Mouse (Mus musculus): ENCODE measurements at regions not wholly inside any gene's neighbourhood (a gene's known extent, or its start where the extent isn't known, plus 50 kb on each side); places are given as distances from the start of the nearest gene placed in this dataset.
A peak's percentile ranks its signal among the peaks of the same experiment; 100 is the strongest.

- no peak for ATAC-seq
- Histone ChIP-seq H3K4me1 (ENCODE audit: insufficient read depth, low read depth, low read length) (no peaks in the 10 kb centered on the region), H3K4me3 (ENCODE audit: low read depth, low read length) (no peak overlapping the region), H3K4me2 (replicated peaks; ENCODE audit: low read depth, low read length) (no peak overlapping the region), H3K36me3 (ENCODE audit: insufficient read depth, low read length) (no peaks in the 10 kb centered on the region), H3K27me3 (replicated peaks; ENCODE audit: insufficient read depth, low read length) (no peaks in the 10 kb centered on the region), H3K9me3 (ENCODE audit: low read length) (no peaks in the 10 kb centered on the region), H3K27ac (ENCODE audit: low read length) (no peak overlapping the region), H3K9ac (replicated peaks; ENCODE audit: low read depth) (no peak overlapping the region)
- TF ChIP-seq EP300 (IDR thresholded peaks at IDR 0.05): no peak
- no peak for TF ChIP-seq CTCF (IDR thresholded peaks at IDR 0.05)
- DNase-seq (ENCODE audit: low spot score): no peak
- WGBS: 86% methylated on average over 1 of the region's 1 CpGs
Measured at GRCm38 (mm10) chr3:23214427-23214826, 1138.0 kb downstream of the Tbl1xr1 start.

GRCm38 (mm10) chr3:23216754-23217153, 1140.3 kb downstream of the Tbl1xr1 start:
- H3K4me1 ChIP-seq (ENCODE audit: insufficient read depth, low read depth, low read length): no peaks in the 10 kb centered on the region
- H3K4me3 ChIP-seq (ENCODE audit: low read depth, low read length): no peak overlapping the region
- DNase-seq (ENCODE audit: low spot score) (no peak), ATAC-seq (no peak)
- TF ChIP-seq CTCF (IDR thresholded peaks at IDR 0.05) (no peak), EP300 (IDR thresholded peaks at IDR 0.05) (no peak)
- 57% methylated on average over 1 of the region's 1 CpGs for WGBS
- no peaks in the 10 kb centered on the region for H3K36me3 ChIP-seq (ENCODE audit: insufficient read depth, low read length)
- no peak overlapping the region for H3K27ac ChIP-seq (ENCODE audit: low read length)
- H3K4me2 ChIP-seq (replicated peaks; ENCODE audit: low read depth, low read length): no peak overlapping the region
- H3K9me3 ChIP-seq (ENCODE audit: low read length): no peaks in the 10 kb centered on the region
- no peak overlapping the region for H3K9ac ChIP-seq (replicated peaks; ENCODE audit: low read depth)
- no peaks in the 10 kb centered on the region for H3K27me3 ChIP-seq (replicated peaks; ENCODE audit: insufficient read depth, low read length)

GRCm38 (mm10) chr3:23248291-23248690, 1171.8 kb downstream of the Tbl1xr1 start:
- no peak for ATAC-seq
- WGBS: 79% methylated on average over 2 of the region's 2 CpGs

DNA sequence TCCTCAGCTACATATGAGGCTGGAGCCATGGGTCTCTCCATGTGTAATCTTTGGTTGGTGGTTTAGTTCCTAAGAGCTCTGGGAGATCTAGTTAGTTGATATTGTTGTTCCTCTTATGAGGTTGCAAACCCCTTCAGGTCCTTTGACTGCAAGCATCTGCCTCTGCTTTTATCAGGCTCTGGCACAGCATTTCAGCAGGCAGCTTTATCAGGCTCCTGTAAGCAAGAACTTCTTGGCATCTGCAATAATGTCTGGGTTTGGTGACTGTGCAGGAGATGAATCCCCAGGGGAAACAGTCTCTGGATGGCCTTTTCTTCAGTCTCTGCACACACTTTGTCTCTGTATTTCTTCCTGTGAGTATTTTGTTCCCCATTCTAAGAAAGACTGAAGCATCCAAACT, 1175.7 kb downstream of the Tbl1xr1 start:
- no peak for TF ChIP-seq CTCF (IDR thresholded peaks at IDR 0.05)
- Histone ChIP-seq H3K4me3 (ENCODE audit: low read depth, low read length) (no peak overlapping the region), H3K4me1 (ENCODE audit: insufficient read depth, low read depth, low read length) (no peaks in the 10 kb centered on the region), H3K27ac (ENCODE audit: low read length) (no peak overlapping the region), H3K27me3 (replicated peaks; ENCODE audit: insufficient read depth, low read length) (no peaks in the 10 kb centered on the region), H3K36me3 (ENCODE audit: insufficient read depth, low read length) (no peaks in the 10 kb centered on the region), H3K9me3 (ENCODE audit: low read length) (no peaks in the 10 kb centered on the region), H3K9ac (replicated peaks; ENCODE audit: low read depth) (no peak overlapping the region), H3K4me2 (replicated peaks; ENCODE audit: low read depth, low read length) (no peak overlapping the region)
- DNase-seq (ENCODE audit: low spot score): no peak
- ATAC-seq: no peak

More at GRCm38 (mm10) chr3:23248291-23248690, 1171.8 kb downstream of the Tbl1xr1 start:
- no peaks in the 10 kb centered on the region for H3K36me3 ChIP-seq (ENCODE audit: insufficient read depth, low read length)
- H3K4me1 ChIP-seq (ENCODE audit: insufficient read depth, low read depth, low read length): no peaks in the 10 kb centered on the region
- H3K27ac ChIP-seq (ENCODE audit: low read length): no peak overlapping the region
- no peaks in the 10 kb centered on the region for H3K9me3 ChIP-seq (ENCODE audit: low read length)
- TF ChIP-seq CTCF (IDR thresholded peaks at IDR 0.05) (no peak), EP300 (IDR thresholded peaks at IDR 0.05) (no peak)
- H3K27me3 ChIP-seq (replicated peaks; ENCODE audit: insufficient read depth, low read length): no peaks in the 10 kb centered on the region
- DNase-seq (ENCODE audit: low spot score): no peak
- H3K4me2 ChIP-seq (replicated peaks; ENCODE audit: low read depth, low read length): no peak overlapping the region
- no peak overlapping the region for H3K4me3 ChIP-seq (ENCODE audit: low read depth, low read length)
- no peak overlapping the region for H3K9ac ChIP-seq (replicated peaks; ENCODE audit: low read depth)

GRCm38 (mm10) chr3:23298818-23299217, 1222.4 kb downstream of the Tbl1xr1 start:
- WGBS: 84% methylated on average over 7 of the region's 7 CpGs
- DNase-seq (ENCODE audit: low spot score) (no peak), ATAC-seq (no peak)
- Histone ChIP-seq H3K4me3 (ENCODE audit: low read depth, low read length) (no peak overlapping the region), H3K9ac (replicated peaks; ENCODE audit: low read depth) (no peak overlapping the region), H3K27ac (ENCODE audit: low read length) (no peak overlapping the region), H3K9me3 (ENCODE audit: low read length) (no peaks in the 10 kb centered on the region), H3K27me3 (replicated peaks; ENCODE audit: insufficient read depth, low read length) (no peaks in the 10 kb centered on the region), H3K4me1 (ENCODE audit: insufficient read depth, low read depth, low read length) (no peaks in the 10 kb centered on the region), H3K4me2 (replicated peaks; ENCODE audit: low read depth, low read length) (no peak overlapping the region), H3K36me3 (ENCODE audit: insufficient read depth, low read length) (no peaks in the 10 kb centered on the region)
- TF ChIP-seq EP300 (IDR thresholded peaks at IDR 0.05) (no peak), CTCF (IDR thresholded peaks at IDR 0.05) (no peak)

DNA sequence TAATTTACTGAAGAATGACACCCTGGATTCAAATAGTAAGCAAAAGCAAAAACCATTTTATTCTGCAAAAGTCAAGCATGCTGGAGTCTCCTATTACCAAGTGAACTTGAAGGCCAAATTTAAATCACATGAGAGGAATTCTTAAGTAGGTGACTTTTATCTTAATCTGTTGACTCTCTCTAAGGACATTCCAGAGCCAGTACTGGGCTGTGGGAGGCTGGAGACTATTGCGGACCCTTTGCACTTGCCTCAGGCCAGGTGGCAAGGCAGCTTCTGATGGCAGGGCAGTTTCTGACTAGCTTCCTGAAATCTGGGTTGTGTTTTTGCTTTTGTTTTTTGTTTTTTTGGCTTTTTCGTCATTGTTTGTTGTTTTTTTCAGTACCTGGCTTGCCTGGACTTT, 1257.8 kb downstream of the Tbl1xr1 start:
- Histone ChIP-seq H3K9ac (replicated peaks; ENCODE audit: low read depth) (no peak overlapping the region), H3K4me2 (replicated peaks; ENCODE audit: low read depth, low read length) (no peak overlapping the region), H3K4me1 (ENCODE audit: insufficient read depth, low read depth, low read length) (no peaks in the 10 kb centered on the region), H3K4me3 (ENCODE audit: low read depth, low read length) (no peak overlapping the region), H3K27me3 (replicated peaks; ENCODE audit: insufficient read depth, low read length) (no peaks in the 10 kb centered on the region), H3K36me3 (ENCODE audit: insufficient read depth, low read length) (no peaks in the 10 kb centered on the region), H3K27ac (ENCODE audit: low read length) (no peak overlapping the region), H3K9me3 (ENCODE audit: low read length) (no peaks in the 10 kb centered on the region)
- TF ChIP-seq EP300 (IDR thresholded peaks at IDR 0.05): no peak
- no peak for TF ChIP-seq CTCF (IDR thresholded peaks at IDR 0.05)
- ATAC-seq (no peak), DNase-seq (ENCODE audit: low spot score) (peak; percentile 13)
- WGBS: 51% methylated on average over 2 of the region's 2 CpGs

DNA sequence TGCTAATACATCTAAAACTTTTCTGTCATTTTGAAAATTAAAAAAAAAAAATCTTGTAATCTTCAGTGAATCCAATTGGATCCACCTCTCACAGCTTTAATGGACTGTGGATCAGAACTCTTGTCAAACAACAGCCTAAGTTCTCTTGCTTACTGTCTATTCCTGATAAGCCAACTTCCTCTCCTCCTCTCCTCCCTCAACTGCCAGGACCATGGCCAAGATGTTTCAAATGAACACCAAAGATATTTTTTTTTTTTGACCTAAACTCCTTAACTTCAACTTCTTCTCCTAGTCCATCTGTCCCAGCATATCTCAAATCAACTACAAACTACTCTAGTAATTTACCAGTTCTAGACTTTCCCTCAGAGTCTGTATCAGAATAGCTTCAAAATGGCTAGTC, 1258.5 kb downstream of the Tbl1xr1 start:
- DNase-seq (ENCODE audit: low spot score) (no peak), ATAC-seq (no peak)
- H3K36me3 ChIP-seq (ENCODE audit: insufficient read depth, low read length): no peaks in the 10 kb centered on the region
- no peak overlapping the region for H3K4me3 ChIP-seq (ENCODE audit: low read depth, low read length)
- TF ChIP-seq CTCF (IDR thresholded peaks at IDR 0.05): no peak
- TF ChIP-seq EP300 (IDR thresholded peaks at IDR 0.05): no peak
- H3K4me2 ChIP-seq (replicated peaks; ENCODE audit: low read depth, low read length): no peak overlapping the region
- no peaks in the 10 kb centered on the region for H3K9me3 ChIP-seq (ENCODE audit: low read length)
- H3K4me1 ChIP-seq (ENCODE audit: insufficient read depth, low read depth, low read length): no peaks in the 10 kb centered on the region
- no peaks in the 10 kb centered on the region for H3K27me3 ChIP-seq (replicated peaks; ENCODE audit: insufficient read depth, low read length)
- no peak overlapping the region for H3K27ac ChIP-seq (ENCODE audit: low read length)
- no peak overlapping the region for H3K9ac ChIP-seq (replicated peaks; ENCODE audit: low read depth)

Data from lung, postnatal 0 days (tissue).